Mouse (Mus musculus): ENCODE results near the gene Map2k3.

DNA sequence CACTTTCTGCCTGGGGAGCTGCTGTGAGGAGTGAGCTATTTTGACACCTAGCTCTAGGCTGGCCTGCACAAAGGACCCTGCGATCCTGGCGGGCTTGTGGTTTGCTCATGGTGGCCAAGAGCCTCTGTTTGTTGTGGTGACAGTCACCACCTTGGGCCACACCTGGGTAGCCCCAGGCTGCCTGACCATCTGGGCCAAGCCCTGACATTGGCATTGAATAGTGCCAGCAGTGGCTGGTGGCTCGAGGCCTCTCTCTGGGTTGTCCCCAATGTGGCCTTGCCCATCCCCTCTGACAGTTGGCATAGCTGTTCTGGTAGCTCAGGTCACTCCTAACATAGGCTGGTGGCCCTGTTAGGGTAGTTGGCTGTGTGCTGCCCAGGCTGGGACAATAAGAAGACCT lies 7.7 kb downstream of the Map2k3 start:
- TF ChIP-seq CTCF (IDR thresholded peaks at IDR 0.05), result no peak
- no peak for TF ChIP-seq EP300 (IDR thresholded peaks at IDR 0.05)
